Mouse (Mus musculus) bone marrow macrophage, adult 2 months (primary cell): ENCODE measurements around the gene Plekha7.

Source experiments
- CTCF ChIP-seq: IDR thresholded peaks from 2 replicates; pipeline ENCODE4 v1.5.1; 2012; ENCODE audit warnings: low read depth, mild to moderate bottlenecking, low read length, moderate library complexity
- POLR2A ChIP-seq: IDR thresholded peaks from 2 replicates; pipeline ENCODE4 v1.6.1; 2012; ENCODE audit warnings: mild to moderate bottlenecking, low read depth, low read length, borderline replicate concordance

- TF ChIP-seq CTCF (no peak), POLR2A (no peak)
These were observed 158.6 kb downstream of the Plekha7 start for GRCm38 (mm10) chr7:116149568-116149967.
